Mouse (Mus musculus): ENCODE measurements at regions not wholly inside any gene's neighbourhood (a gene's known extent, or its start where the extent isn't known, plus 50 kb on each side); places are given as distances from the start of the nearest gene placed in this dataset.
A peak's percentile ranks its signal among the peaks of the same experiment; 100 is the strongest.
"Not testable (repeated sequence)": the region's sequence is repeated elsewhere in the genome, so short reads cannot be mapped to it uniquely, and the experiment has no call there.

- no peak for ATAC-seq (ENCODE audit: low TSS enrichment)
These were observed 222.4 kb upstream of the Tmprss15 start for GRCm38 (mm10) chr16:79313301-79313700.

- no peak for ATAC-seq (ENCODE audit: low TSS enrichment)
These were observed 221.8 kb upstream of the Tmprss15 start for GRCm38 (mm10) chr16:79312702-79313101.

- ATAC-seq (ENCODE audit: low TSS enrichment): no peak
These were observed 217.6 kb upstream of the Tmprss15 start for GRCm38 (mm10) chr16:79308541-79308940.

DNA sequence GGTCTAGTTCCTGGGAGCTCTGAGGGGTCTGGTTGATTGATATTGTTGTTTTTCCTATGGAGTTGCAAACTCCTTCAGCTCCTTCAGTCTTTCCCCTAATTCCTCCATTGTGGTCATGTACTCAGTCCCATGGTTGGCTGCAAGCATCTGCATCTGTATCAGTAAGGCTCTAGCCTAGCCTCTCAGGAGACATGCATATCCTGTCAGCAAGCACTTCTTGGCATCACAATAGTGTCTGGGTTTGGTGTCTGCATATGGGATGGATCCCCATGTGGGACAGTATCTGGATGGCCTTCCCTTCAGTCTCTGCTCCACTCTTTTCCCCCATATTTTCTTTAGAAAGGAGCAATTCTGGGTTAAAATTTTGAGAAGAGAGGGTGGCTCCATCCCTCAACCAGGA is 205.7 kb upstream of the Tmprss15 start:
- ATAC-seq (ENCODE audit: low TSS enrichment): not testable (repeated sequence)

GRCm38 (mm10) chr16:79279006-79279405 is 188.1 kb upstream of the Tmprss15 start:
- no peak for ATAC-seq (ENCODE audit: low TSS enrichment)

DNA sequence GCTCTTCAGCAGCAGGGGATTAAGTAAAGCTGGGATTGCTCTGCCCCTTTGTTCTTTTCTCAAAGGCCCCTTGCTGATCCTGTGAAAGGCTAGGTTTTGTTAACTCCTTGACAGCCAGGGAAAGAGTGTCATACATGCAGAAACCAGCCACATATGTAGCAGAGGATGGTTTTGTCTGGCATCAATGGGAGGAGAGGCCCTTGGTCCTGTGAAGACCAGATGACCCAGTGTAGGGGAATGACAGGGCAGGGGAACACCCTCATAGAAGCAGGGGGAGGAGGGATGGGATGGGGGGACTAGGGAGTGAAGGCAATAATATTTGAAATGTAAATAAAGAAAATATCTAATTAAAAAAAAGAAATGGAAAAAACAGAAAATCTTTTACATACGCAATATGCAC is 165.6 kb upstream of the Tmprss15 start:
- ATAC-seq (ENCODE audit: low TSS enrichment): no peak

DNA sequence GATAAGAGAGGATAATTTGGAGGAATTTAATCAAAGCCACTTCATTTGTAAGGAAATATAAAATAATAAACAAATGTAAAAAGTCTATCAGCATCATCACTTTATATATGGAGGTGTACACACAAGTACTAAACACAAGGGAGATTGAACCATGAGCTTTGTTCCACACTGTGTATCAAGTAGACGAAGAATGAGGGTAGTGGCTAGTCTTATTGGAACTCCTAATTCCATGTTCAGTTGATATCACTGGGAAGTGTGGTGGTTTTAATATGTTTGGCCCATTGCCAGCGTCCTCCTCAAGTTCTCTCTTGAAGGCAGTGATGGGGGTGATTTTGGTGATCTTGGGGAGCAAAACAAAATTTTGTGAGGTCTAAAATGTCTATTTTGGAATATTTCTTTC is 165.2 kb upstream of the Tmprss15 start:
- ATAC-seq (ENCODE audit: low TSS enrichment): no peak

GRCm38 (mm10) chr16:79240857-79241491 is 150.1 kb upstream of the Tmprss15 start:
- ATAC-seq (ENCODE audit: low TSS enrichment): no peak

DNA sequence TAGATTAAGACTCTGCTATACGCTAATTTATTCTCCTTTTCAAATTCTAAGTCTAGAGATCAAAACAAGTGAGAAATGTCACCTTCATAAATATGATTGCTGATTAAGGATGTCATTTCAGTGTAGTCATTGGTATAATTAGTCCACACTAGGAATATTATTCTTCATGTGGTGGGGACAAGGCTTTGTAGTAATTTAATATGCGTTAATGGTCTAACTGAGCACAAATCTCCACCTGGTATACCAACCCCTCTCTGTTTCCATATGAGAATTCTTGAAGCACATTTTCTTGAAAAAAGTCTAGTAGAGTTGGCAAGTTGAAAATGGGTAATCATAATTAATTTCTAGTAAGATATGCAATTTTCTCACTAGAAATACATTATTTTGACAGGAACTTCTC is 149.3 kb upstream of the Tmprss15 start:
- no peak for ATAC-seq (ENCODE audit: low TSS enrichment)

- ATAC-seq (ENCODE audit: low TSS enrichment): no peak
These were observed 100.3 kb upstream of the Tmprss15 start for GRCm38 (mm10) chr16:79191196-79191595.

GRCm38 (mm10) chr16:79186471-79186870 is 95.6 kb upstream of the Tmprss15 start:
- ATAC-seq (ENCODE audit: low TSS enrichment): no peak

- peak; percentile 79; the same call in 1 of the 2 replicates for ATAC-seq (ENCODE audit: low TSS enrichment)
These were observed 91.6 kb upstream of the Tmprss15 start for GRCm38 (mm10) chr16:79182474-79182873.

DNA sequence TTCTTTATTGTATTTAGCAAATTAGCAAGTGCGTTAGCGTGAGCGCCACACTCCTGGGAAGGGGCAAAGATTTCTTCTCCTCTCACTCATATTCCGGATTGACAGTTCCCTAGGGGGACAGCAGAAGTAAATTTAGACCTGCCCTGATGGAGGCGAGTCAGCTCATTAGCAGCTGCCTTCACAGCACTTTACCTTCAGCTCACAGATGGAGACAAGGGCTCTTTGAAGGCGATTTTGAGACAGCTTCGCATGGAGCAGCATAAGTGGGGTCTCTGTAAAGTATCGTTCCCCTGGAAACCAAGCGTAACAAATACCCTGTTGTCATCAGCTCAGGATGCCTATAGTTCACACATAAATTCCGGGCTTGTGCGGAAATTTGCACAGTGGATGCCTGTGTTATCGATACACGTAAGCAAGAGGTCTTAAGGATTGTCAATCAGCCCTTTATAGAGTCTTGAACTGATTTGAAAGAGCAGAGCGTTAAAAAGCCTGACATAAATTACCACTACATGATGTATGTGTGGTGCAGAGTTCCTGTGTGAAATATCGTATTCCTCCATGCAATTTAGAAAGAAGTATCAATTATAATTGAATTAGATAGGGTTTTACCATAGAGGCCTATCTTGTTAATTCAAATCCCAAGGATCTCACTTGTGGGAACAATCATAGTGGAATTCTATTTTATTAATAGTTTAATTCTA is 86.6 kb upstream of the Tmprss15 start:
- no peak for ATAC-seq (ENCODE audit: low TSS enrichment)

DNA sequence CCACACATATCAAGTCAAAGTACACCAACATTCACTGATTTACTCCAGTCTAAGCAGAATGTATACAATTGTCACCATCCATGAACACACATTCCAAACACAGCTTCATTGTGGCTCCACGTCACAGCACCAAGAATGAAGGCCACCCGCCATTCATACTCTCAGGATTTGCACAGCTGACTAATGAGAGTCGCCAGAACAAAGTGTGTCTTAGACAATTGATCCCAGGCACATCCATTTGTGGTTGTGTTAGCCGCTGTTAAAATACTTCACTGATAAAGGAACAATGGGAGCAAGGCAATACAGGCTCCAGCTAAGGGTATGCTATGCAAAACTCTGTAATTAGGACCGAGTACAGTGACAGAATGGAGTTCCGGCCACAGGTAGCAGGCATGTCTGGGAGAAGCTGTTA is 85.9 kb upstream of the Tmprss15 start:
- ATAC-seq (ENCODE audit: low TSS enrichment): no peak

DNA sequence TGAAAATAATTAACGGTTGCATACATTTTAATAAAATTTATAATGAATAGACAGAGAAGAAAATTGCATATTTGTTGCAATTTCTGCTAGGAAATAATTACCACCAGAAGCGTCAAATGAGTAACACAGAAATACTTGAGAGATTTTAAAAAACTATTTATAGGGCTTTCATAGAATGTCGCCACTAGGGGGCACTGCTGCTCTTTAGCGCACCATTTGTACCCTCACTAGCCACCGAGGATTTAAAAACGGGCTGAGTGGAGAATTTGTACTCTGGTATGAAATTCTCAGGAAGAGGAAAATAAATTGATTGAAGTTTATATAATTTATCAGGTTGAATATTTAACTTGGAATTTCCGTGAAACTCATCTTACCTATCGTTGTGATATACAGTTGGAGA is 77.3 kb upstream of the Tmprss15 start:
- peak; percentile 90 for ATAC-seq (ENCODE audit: low TSS enrichment)

- ATAC-seq (ENCODE audit: low TSS enrichment): no peak
These were observed 51.9 kb upstream of the Tmprss15 start for GRCm38 (mm10) chr16:79142813-79143212.

Data from frontal cortex, adult (tissue).